Mouse (Mus musculus) embryonic fibroblast, embryonic 13.5 days (primary cell): ENCODE results near the gene Sptbn1.

Source experiments
- CTCF ChIP-seq: IDR thresholded peaks from 2 replicates; pipeline ENCODE4 v1.5.1; 2011; ENCODE audit warnings: mild to moderate bottlenecking, control low read depth, low read length, moderate library complexity, borderline replicate concordance; ENCODE audit not compliant: insufficient read depth
- POLR2A ChIP-seq: IDR thresholded peaks from 2 replicates; pipeline ENCODE4 v1.6.1; 2011; ENCODE audit warnings: low read depth, mild to moderate bottlenecking, control low read depth, low read length, moderate library complexity

DNA sequence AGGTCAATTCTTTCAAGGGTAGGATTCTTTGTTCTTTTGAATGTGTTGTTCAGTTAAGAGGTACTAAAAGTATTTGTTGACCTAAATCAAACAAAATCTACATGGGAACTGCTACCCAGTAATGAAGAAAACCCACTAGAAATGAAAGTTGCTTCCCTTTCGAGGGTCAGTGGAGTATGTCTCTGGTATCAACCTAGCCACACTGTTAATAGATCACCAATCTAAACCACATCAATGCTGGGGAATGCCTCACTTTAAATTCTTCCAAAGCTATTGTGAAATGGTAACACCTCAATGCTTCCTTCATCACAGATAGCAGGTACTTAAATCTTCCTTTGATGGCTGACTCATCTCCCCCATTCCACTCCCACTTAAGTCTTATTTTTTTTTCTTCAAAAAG lies 1.5 kb upstream of the Sptbn1 start:
- TF ChIP-seq POLR2A (no peak), CTCF (no peak)
